Mouse (Mus musculus) erythroblast, embryonic 14.5 days (primary cell): ENCODE data around the gene Tenm3.

Experiments used
- GATA1 ChIP-seq: IDR thresholded peaks from 2 replicates; pipeline ENCODE4 v1.6.1; 2012; ENCODE audit warnings: low read length, inconsistent platforms, mixed read lengths
- TAL1 ChIP-seq: IDR thresholded peaks from 3 replicates; pipeline ENCODE4 v1.6.1; 2012; ENCODE audit warnings: low read length, inconsistent platforms, mixed read lengths

DNA sequence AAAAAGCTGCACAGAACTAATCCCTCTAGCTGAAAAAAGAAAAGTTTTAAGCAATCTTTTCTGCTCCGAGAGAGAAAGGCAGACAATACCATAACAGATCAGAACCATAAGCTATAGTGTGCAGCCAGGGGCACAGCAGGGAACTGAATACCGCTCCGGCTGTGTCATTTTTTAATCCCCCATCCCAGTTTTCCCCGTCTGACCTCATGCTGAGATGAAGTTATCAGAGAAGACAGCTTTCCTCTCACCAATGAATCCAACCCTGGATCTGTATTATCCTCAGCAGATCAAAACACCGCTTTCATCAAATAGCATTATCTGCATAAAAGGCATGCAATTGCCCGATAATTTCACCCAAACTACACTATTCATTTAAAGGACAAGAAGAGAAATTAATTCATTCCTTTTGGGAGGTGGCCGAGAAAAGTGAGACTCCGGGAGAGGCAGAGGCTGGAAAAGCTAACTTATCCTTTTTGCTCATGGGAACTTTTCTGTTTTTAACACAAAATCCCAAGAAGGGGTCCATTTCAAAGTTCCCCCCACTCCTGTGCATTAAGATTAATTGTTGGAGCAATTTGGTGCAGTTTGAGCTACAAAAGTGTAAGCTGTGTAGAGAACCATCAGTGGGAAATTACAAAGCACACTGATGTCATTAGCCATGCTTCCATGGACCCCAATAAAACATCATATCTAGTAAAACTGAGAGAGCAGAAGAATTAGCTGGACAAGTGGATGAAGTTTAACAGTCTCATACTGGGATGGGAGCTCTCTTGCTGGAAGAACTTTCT, 6.7 kb upstream of the Tenm3 start:
- no peak for TF ChIP-seq GATA1
- no peak for TF ChIP-seq TAL1
